Mouse (Mus musculus) kidney, postnatal 4 days (tissue): Measurements from ENCODE around the gene B130006D01Rik.

ENCODE experiments used
- DNase-seq, 2 experiments: peaks; one replicate each; pipeline ENCODE4 v3.0.0; 2021; ENCODE audit warnings: mixed read lengths in 2 of 2

Gene B130006D01Rik

GRCm38 (mm10) chr11:95773264-95773663 lies 49.9 kb downstream of the B130006D01Rik start:
- DNase-seq = no peak
